Mouse (Mus musculus) midbrain, postnatal 0 days (tissue): ENCODE results near the gene St8sia1. TPM values are rescaled to one million over a fixed set of nuclear protein-coding genes. Genes with fewer than 3 reads are reported as not detected.

ENCODE experiments used
- ATAC-seq: fragments of 200-750 bp; cut with Nextera tagmentation; 2 replicates; pipeline ENCODE4 v1.8.0; 2017; ENCODE audit warnings: moderate number of reproducible peaks, mild to moderate bottlenecking, moderate TSS enrichment, moderate library complexity; ENCODE audit not compliant: low FRiP score
- DNase-seq: peaks from one replicate; pipeline ENCODE4 v3.0.0-alpha.2; 2015; ENCODE audit warnings: low spot score
- H3K27ac ChIP-seq: fragments of 300-500 bp; sonication (generic); 2 replicates; pipeline ENCODE4 v1.5.1; 2014; ENCODE audit warnings: low read depth, mild to moderate bottlenecking, low read length, mixed read lengths
- H3K27me3 ChIP-seq: fragments of 300-500 bp; sonication (generic); 2 replicates; pipeline ENCODE4 v1.6.1; 2014; ENCODE audit warnings: low read length, control low read depth, mixed read lengths; ENCODE audit not compliant: insufficient read depth
- H3K36me3 ChIP-seq: fragments of 300-500 bp; sonication (generic); 2 replicates; pipeline ENCODE4 v1.6.1; 2014; ENCODE audit warnings: low read length, control low read depth, mixed read lengths; ENCODE audit not compliant: insufficient read depth
- H3K4me1 ChIP-seq: fragments of 300-500 bp; sonication (generic); 2 replicates; pipeline ENCODE4 v1.6.1; 2014; ENCODE audit warnings: mild to moderate bottlenecking, control low read depth, antibody characterized with exemption, low read length, mixed read lengths; ENCODE audit not compliant: insufficient read depth
- H3K4me2 ChIP-seq: fragments of 300-500 bp; sonication (generic); 2 replicates; pipeline ENCODE4 v1.6.1; 2014; ENCODE audit warnings: low read depth, mild to moderate bottlenecking, low read length, mixed read lengths; ENCODE audit not compliant: poor library complexity, severe bottlenecking
- H3K4me3 ChIP-seq: fragments of 300-500 bp; sonication (generic); 2 replicates; pipeline ENCODE4 v1.5.1; 2014; ENCODE audit warnings: low read depth, mild to moderate bottlenecking, low read length, moderate library complexity
- H3K9ac ChIP-seq: fragments of 300-500 bp; sonication (generic); replicated peaks from 2 replicates; pipeline ENCODE4 v1.6.1; 2014; ENCODE audit warnings: mild to moderate bottlenecking, low read length, moderate library complexity, mixed read lengths; ENCODE audit not compliant: poor library complexity, severe bottlenecking
- H3K9me3 ChIP-seq: fragments of 300-500 bp; sonication (generic); 2 replicates; pipeline ENCODE4 v1.6.1; 2016; ENCODE audit warnings: low read length, control low read depth
- CTCF ChIP-seq: IDR thresholded peaks from 2 replicates; pipeline ENCODE4 v1.5.1; 2016; ENCODE audit warnings: antibody characterized with exemption, mild to moderate bottlenecking
- WGBS: fragments of 180-500 bp; shearing (Covaris S2); extraction: QIAGEN DNeasy Blood & Tissue Kit; methylation state at CpG from one replicate; pipeline ENCODE4 v1.1.7; 2014; 5-methylcytosine and 5-hydroxymethylcytosine counted together
- polyA plus RNA-seq: library from polyadenylated mRNA; unstranded; fragments of >200 nt; fragmentation: Nextera tagmentation; extraction: Ambion mirVana; gene quantifications from 2 replicates; pipeline ENCODE4 v1.2.1, GENCODE M21; 2015
- total RNA-seq: library from RNA; depleted of rRNA; stranded (reverse); fragments of >200 nt; gene quantifications from 2 replicates; pipeline ENCODE4 v1.2.3, GENCODE M21; 2014

The St8sia1 gene
- total and polyA plus RNA-seq, 2 experiments from 2014 or later: 4.5 to 17.7 TPM

GRCm38 (mm10) chr6:142867471-142868055 lies 96.7 kb downstream of the St8sia1 start:
- Histone ChIP-seq H3K9me3 (no peaks in the 10 kb centered on the region), H3K4me2 (no peak overlapping the region), H3K27ac (peak overlapping the region; percentile 19), H3K36me3 (no peaks in the 10 kb centered on the region), H3K4me3 (no peak overlapping the region), H3K27me3 (no peaks in the 10 kb centered on the region), H3K9ac (0 out of 2 replicates have a peak overlapping the region, but pooled peaks have one; percentile 39), H3K4me1 (peaks cover 4% of the 10 kb centered on the region; the same call in 1 of the 2 replicates)
- ATAC-seq (peak; percentile 76; the same call in 1 of the 2 replicates), DNase-seq (peak; percentile 82)
- 11% methylated on average over 9 of the region's 9 CpGs for WGBS
- TF ChIP-seq CTCF: no peak

- Histone ChIP-seq H3K27ac (peak overlapping the region; percentile 19), H3K9me3 (no peaks in the 10 kb centered on the region), H3K27me3 (no peaks in the 10 kb centered on the region), H3K4me3 (no peak overlapping the region), H3K36me3 (0 out of 2 replicates have a peak, but pooled peaks cover 4% of the 10 kb centered on the region), H3K4me2 (no peak overlapping the region), H3K9ac (no peak overlapping the region), H3K4me1 (peaks cover 4% of the 10 kb centered on the region; the same call in 1 of the 2 replicates)
- DNase-seq: no peak
- ATAC-seq: peak; percentile 32; the same call in 1 of the 2 replicates
- no peak for TF ChIP-seq CTCF
- 91% methylated on average over 2 of the region's 2 CpGs for WGBS
Observed at GRCm38 (mm10) chr6:142867023-142867422, 97.2 kb downstream of the St8sia1 start.

- 92% methylated on average over 6 of the region's 6 CpGs for WGBS
- Histone ChIP-seq H3K4me2 (no peak overlapping the region), H3K9me3 (no peaks in the 10 kb centered on the region), H3K27me3 (no peaks in the 10 kb centered on the region), H3K27ac (no peak overlapping the region), H3K36me3 (0 out of 2 replicates have a peak, but pooled peaks cover 4% of the 10 kb centered on the region), H3K4me1 (peaks cover 4% of the 10 kb centered on the region; the same call in 1 of the 2 replicates), H3K9ac (no peak overlapping the region), H3K4me3 (no peak overlapping the region)
- no peak for TF ChIP-seq CTCF
- DNase-seq: no peak
- ATAC-seq: no peak
Observed at GRCm38 (mm10) chr6:142865199-142865598, 99.1 kb downstream of the St8sia1 start.

- H3K4me1 ChIP-seq: peaks cover 4% of the 10 kb centered on the region; the same call in 1 of the 2 replicates
- no peak overlapping the region for H3K4me2 ChIP-seq
- no peaks in the 10 kb centered on the region for H3K9me3 ChIP-seq
- no peak for ATAC-seq
- H3K9ac ChIP-seq: no peak overlapping the region
- no peak for DNase-seq
- no peaks in the 10 kb centered on the region for H3K27me3 ChIP-seq
- no peak for TF ChIP-seq CTCF
- H3K36me3 ChIP-seq: 0 out of 2 replicates have a peak, but pooled peaks cover 4% of the 10 kb centered on the region
- H3K27ac ChIP-seq: no peak overlapping the region
- WGBS: 95% methylated on average over 4 of the region's 4 CpGs
- no peak overlapping the region for H3K4me3 ChIP-seq
Observed at GRCm38 (mm10) chr6:142863881-142864280, 100.4 kb downstream of the St8sia1 start.

GRCm38 (mm10) chr6:142862265-142862664 lies 102.0 kb downstream of the St8sia1 start:
- DNase-seq (no peak), ATAC-seq (no peak)
- no peaks in the 10 kb centered on the region for H3K9me3 ChIP-seq
- 0 out of 2 replicates have a peak, but pooled peaks cover 4% of the 10 kb centered on the region for H3K36me3 ChIP-seq
- no peaks in the 10 kb centered on the region for H3K27me3 ChIP-seq
- no peak overlapping the region for H3K4me2 ChIP-seq
- no peak overlapping the region for H3K27ac ChIP-seq
- no peak for TF ChIP-seq CTCF
- WGBS: 94% methylated on average over 3 of the region's 3 CpGs
- no peaks in the 10 kb centered on the region for H3K4me1 ChIP-seq
- no peak overlapping the region for H3K4me3 ChIP-seq
- no peak overlapping the region for H3K9ac ChIP-seq

GRCm38 (mm10) chr6:142860396-142860795 lies 103.9 kb downstream of the St8sia1 start:
- no peaks in the 10 kb centered on the region for H3K9me3 ChIP-seq
- no peak overlapping the region for H3K4me2 ChIP-seq
- H3K9ac ChIP-seq: no peak overlapping the region
- no peak overlapping the region for H3K27ac ChIP-seq
- ATAC-seq (no peak), DNase-seq (no peak)
- no peak overlapping the region for H3K4me3 ChIP-seq
- no peaks in the 10 kb centered on the region for H3K27me3 ChIP-seq
- 0 out of 2 replicates have a peak, but pooled peaks cover 4% of the 10 kb centered on the region for H3K36me3 ChIP-seq
- 89% methylated on average over 1 of the region's 1 CpGs for WGBS
- TF ChIP-seq CTCF: no peak
- H3K4me1 ChIP-seq: no peaks in the 10 kb centered on the region
